Mouse (Mus musculus): Measurements from ENCODE around the gene Scly. TPM values are rescaled to one million over a fixed set of nuclear protein-coding genes. Genes with fewer than 3 reads are reported as not detected.

Gene Scly
- polyA plus RNA-seq, 1 experiment from 2014 or later = 23.7 TPM

GRCm38 (mm10) chr1:91325488-91326042, 27.4 kb downstream of the Scly start:
- H3K36me3 ChIP-seq (ENCODE audit: insufficient read depth, low read length) = no peaks in the 10 kb centered on the region
- H3K27ac ChIP-seq = no peak overlapping the region
- H3K4me1 ChIP-seq (replicated peaks; ENCODE audit: insufficient read depth, low read length) = 0 out of 2 replicates have a peak, but pooled peaks cover 7% of the 10 kb centered on the region
- H3K9ac ChIP-seq (ENCODE audit: low read depth, low read length) = no peak overlapping the region
- no peak overlapping the region for H3K4me3 ChIP-seq (replicated peaks; ENCODE audit: low read depth, low read length)
- no peak for DNase-seq (ENCODE audit: low spot score)
- no peak overlapping the region for H3K4me2 ChIP-seq (ENCODE audit: low read length)
- no peaks in the 10 kb centered on the region for H3K9me3 ChIP-seq (replicated peaks; ENCODE audit: low read length)
- TF ChIP-seq CTCF (IDR thresholded peaks at IDR 0.05; ENCODE audit: low read depth) = no peak
- H3K27me3 ChIP-seq (ENCODE audit: insufficient read depth, low read length) = no peaks in the 10 kb centered on the region
- no peak for ATAC-seq (replicated peaks; ENCODE audit: low FRiP score, low read depth)
- WGBS = 69% methylated on average over 4 of the region's 4 CpGs

GRCm38 (mm10) chr1:91332102-91332501, 34.0 kb downstream of the Scly start:
- Histone ChIP-seq H3K4me3 (replicated peaks; ENCODE audit: low read depth, low read length) (no peak overlapping the region), H3K4me1 (replicated peaks; ENCODE audit: insufficient read depth, low read length) (no peaks in the 10 kb centered on the region), H3K4me2 (ENCODE audit: low read length) (no peak overlapping the region), H3K9ac (ENCODE audit: low read depth, low read length) (no peak overlapping the region), H3K27ac (no peak overlapping the region), H3K36me3 (ENCODE audit: insufficient read depth, low read length) (no peaks in the 10 kb centered on the region), H3K9me3 (replicated peaks; ENCODE audit: low read length) (no peaks in the 10 kb centered on the region), H3K27me3 (ENCODE audit: insufficient read depth, low read length) (no peaks in the 10 kb centered on the region)
- WGBS = 56% methylated on average over 4 of the region's 4 CpGs
- ATAC-seq (replicated peaks; ENCODE audit: low FRiP score, low read depth) (no peak), DNase-seq (ENCODE audit: low spot score) (no peak)
- TF ChIP-seq CTCF (IDR thresholded peaks at IDR 0.05; ENCODE audit: low read depth) = no peak

- Histone ChIP-seq H3K27me3 (ENCODE audit: insufficient read depth, low read length) (no peaks in the 10 kb centered on the region), H3K27ac (no peak overlapping the region), H3K36me3 (ENCODE audit: insufficient read depth, low read length) (no peaks in the 10 kb centered on the region), H3K4me3 (replicated peaks; ENCODE audit: low read depth, low read length) (no peak overlapping the region), H3K4me2 (ENCODE audit: low read length) (no peak overlapping the region), H3K9ac (ENCODE audit: low read depth, low read length) (no peak overlapping the region), H3K4me1 (replicated peaks; ENCODE audit: insufficient read depth, low read length) (no peaks in the 10 kb centered on the region), H3K9me3 (replicated peaks; ENCODE audit: low read length) (no peaks in the 10 kb centered on the region)
- TF ChIP-seq CTCF (IDR thresholded peaks at IDR 0.05; ENCODE audit: low read depth) = no peak
- ATAC-seq (replicated peaks; ENCODE audit: low FRiP score, low read depth) (no peak), DNase-seq (ENCODE audit: low spot score) (no peak)
Measured at GRCm38 (mm10) chr1:91333582-91333981, 35.4 kb downstream of the Scly start.

- H3K9me3 ChIP-seq (replicated peaks; ENCODE audit: low read length) = no peaks in the 10 kb centered on the region
- DNase-seq (ENCODE audit: low spot score) (no peak), ATAC-seq (replicated peaks; ENCODE audit: low FRiP score, low read depth) (no peak)
- WGBS = 84% methylated on average over 7 of the region's 7 CpGs
- H3K4me1 ChIP-seq (replicated peaks; ENCODE audit: insufficient read depth, low read length) = no peaks in the 10 kb centered on the region
- H3K27me3 ChIP-seq (ENCODE audit: insufficient read depth, low read length) = no peaks in the 10 kb centered on the region
- H3K36me3 ChIP-seq (ENCODE audit: insufficient read depth, low read length) = no peaks in the 10 kb centered on the region
- no peak overlapping the region for H3K4me3 ChIP-seq (replicated peaks; ENCODE audit: low read depth, low read length)
- H3K27ac ChIP-seq = no peak overlapping the region
- no peak overlapping the region for H3K9ac ChIP-seq (ENCODE audit: low read depth, low read length)
- no peak overlapping the region for H3K4me2 ChIP-seq (ENCODE audit: low read length)
- no peak for TF ChIP-seq CTCF (IDR thresholded peaks at IDR 0.05; ENCODE audit: low read depth)
Measured at GRCm38 (mm10) chr1:91337355-91337754, 39.2 kb downstream of the Scly start.

GRCm38 (mm10) chr1:91344001-91344400, 45.9 kb downstream of the Scly start:
- H3K4me1 ChIP-seq (replicated peaks; ENCODE audit: insufficient read depth, low read length) = no peaks in the 10 kb centered on the region; the same call in 1 of the 2 replicates
- peaks cover 34% of the 10 kb centered on the region for H3K27me3 ChIP-seq (ENCODE audit: insufficient read depth, low read length)
- no peak for TF ChIP-seq CTCF (IDR thresholded peaks at IDR 0.05; ENCODE audit: low read depth)
- ATAC-seq (replicated peaks; ENCODE audit: low FRiP score, low read depth) = no peak
- H3K9ac ChIP-seq (ENCODE audit: low read depth, low read length) = no peak overlapping the region
- no peak for DNase-seq (ENCODE audit: low spot score)
- H3K36me3 ChIP-seq (ENCODE audit: insufficient read depth, low read length) = no peaks in the 10 kb centered on the region
- H3K4me3 ChIP-seq (replicated peaks; ENCODE audit: low read depth, low read length) = no peak overlapping the region
- no peak overlapping the region for H3K27ac ChIP-seq
- H3K9me3 ChIP-seq (replicated peaks; ENCODE audit: low read length) = no peaks in the 10 kb centered on the region
- no peak overlapping the region for H3K4me2 ChIP-seq (ENCODE audit: low read length)
- 93% methylated on average over 3 of the region's 3 CpGs for WGBS

- H3K4me1 ChIP-seq (replicated peaks; ENCODE audit: insufficient read depth, low read length) = no peaks in the 10 kb centered on the region; the same call in 1 of the 2 replicates
- TF ChIP-seq CTCF (IDR thresholded peaks at IDR 0.05; ENCODE audit: low read depth) = peak; percentile 59
- H3K27me3 ChIP-seq (ENCODE audit: insufficient read depth, low read length) = peaks cover 34% of the 10 kb centered on the region
Measured at GRCm38 (mm10) chr1:91344921-91345685, 47.0 kb downstream of the Scly start.

More at GRCm38 (mm10) chr1:91344921-91345685, 47.0 kb downstream of the Scly start:
- DNase-seq (ENCODE audit: low spot score) = peak; percentile 40
- H3K4me2 ChIP-seq (ENCODE audit: low read length) = peak overlapping the region; percentile 39
- H3K27ac ChIP-seq = no peak overlapping the region
- 3% methylated on average over 66 of the region's 68 CpGs for WGBS
- peak overlapping the region; percentile 13 for H3K4me3 ChIP-seq (replicated peaks; ENCODE audit: low read depth, low read length)
- H3K9ac ChIP-seq (ENCODE audit: low read depth, low read length) = no peak overlapping the region
- no peaks in the 10 kb centered on the region for H3K36me3 ChIP-seq (ENCODE audit: insufficient read depth, low read length)
- no peaks in the 10 kb centered on the region for H3K9me3 ChIP-seq (replicated peaks; ENCODE audit: low read length)
- ATAC-seq (replicated peaks; ENCODE audit: low FRiP score, low read depth) = peak; percentile 50
